Mouse (Mus musculus): Measurements from ENCODE around the gene Cd82. TPM values are rescaled to one million over a fixed set of nuclear protein-coding genes. Genes with fewer than 3 reads are reported as not detected.

Gene Cd82
- total and polyA plus RNA-seq, 3 experiments, result 177 to 294 (median 215) TPM

DNA sequence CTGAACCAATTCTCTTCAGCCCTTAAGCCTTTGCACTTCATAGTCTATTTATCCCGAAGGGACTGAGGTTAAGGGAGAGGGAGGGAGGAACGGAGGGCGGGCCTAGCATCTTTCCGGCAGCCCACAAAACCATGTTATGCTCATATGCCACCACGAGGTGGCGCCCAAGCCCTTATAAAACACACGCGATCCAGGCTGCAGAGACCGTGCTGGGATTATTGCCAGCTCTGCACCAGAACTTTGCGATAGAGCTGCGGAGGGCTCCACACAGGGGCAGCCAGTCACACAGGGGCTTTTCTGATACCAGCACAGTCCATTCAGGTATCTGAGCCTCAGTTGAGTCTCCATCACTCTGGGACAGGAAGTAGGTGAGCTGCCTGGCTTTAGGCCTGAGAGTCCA is 12.1 kb upstream of the Cd82 start (continued):
- TF ChIP-seq MYC (IDR thresholded peaks at IDR 0.05; ENCODE audit: low read depth, low read length), result no peak
- TF ChIP-seq POLR2A (IDR thresholded peaks at IDR 0.05; ENCODE audit: low read depth, low read length), result no peak
- no peak for TF ChIP-seq CHD2 (IDR thresholded peaks at IDR 0.05; ENCODE audit: low read length)
- no peak for TF ChIP-seq SIN3A (IDR thresholded peaks at IDR 0.05; ENCODE audit: low read length)
- no peak; the same call in 1 of the 2 replicates for TF ChIP-seq IRF4 (IDR thresholded peaks at IDR 0.05; ENCODE audit: low read depth, low read length)
- no peak for TF ChIP-seq MXI1 (IDR thresholded peaks at IDR 0.05; ENCODE audit: low read depth, low read length)
- TF ChIP-seq RAD21 (IDR thresholded peaks at IDR 0.05; ENCODE audit: low read depth, low read length), result peak; percentile 91
- no peak for TF ChIP-seq TCF12 (IDR thresholded peaks at IDR 0.05; ENCODE audit: low read depth, low read length)
- peak; percentile 87 for TF ChIP-seq SMC3 (IDR thresholded peaks at IDR 0.05; ENCODE audit: low read depth, low read length)
- no peak for TF ChIP-seq PAX5 (IDR thresholded peaks at IDR 0.05; ENCODE audit: low read length)
- no peak for TF ChIP-seq JUND (conservative IDR thresholded peaks at IDR 0.05; ENCODE audit: low read depth, low read length)
- TF ChIP-seq ELF1 (IDR thresholded peaks at IDR 0.05; ENCODE audit: low read depth, low read length), result 0 out of 2 replicates have a peak, but pooled peaks have one; percentile 30
- no peak for TF ChIP-seq EP300 (IDR thresholded peaks at IDR 0.05; ENCODE audit: low read length)
- no peak for TF ChIP-seq TBP (conservative IDR thresholded peaks at IDR 0.05; ENCODE audit: low read depth, low read length)
- no peak for TF ChIP-seq CHD1 (IDR thresholded peaks at IDR 0.05; ENCODE audit: low read depth, low read length)

DNA sequence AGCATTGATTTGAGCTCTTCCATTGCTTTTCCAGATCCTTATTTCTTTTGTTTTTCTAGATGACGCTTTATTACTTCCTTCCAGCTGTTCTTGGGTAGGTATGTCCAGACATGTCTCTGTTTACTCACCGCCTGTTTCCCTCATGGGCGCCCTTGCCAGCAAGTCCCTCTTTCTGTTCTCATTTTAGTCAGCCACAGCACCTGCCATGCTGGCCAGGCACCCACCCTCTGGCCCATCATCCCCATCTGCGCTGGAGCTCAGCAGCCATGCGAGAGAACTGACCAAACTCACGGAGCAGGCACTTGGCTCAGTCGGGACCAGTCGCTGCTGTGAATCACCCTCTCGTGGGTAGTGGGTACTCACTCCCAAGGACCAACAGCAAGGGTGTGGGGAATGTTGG is 11.0 kb upstream of the Cd82 start:
- Histone ChIP-seq H3K27ac (ENCODE audit: insufficient read depth, low read depth) (no peak overlapping the region), H3K4me3 (replicated peaks in 1 of 3; ENCODE audit: low read depth in 2 of 3, low read length in 2 of 3, poor library complexity in 1 of 3) (no peak overlapping the region), H3K36me3 (replicated peaks in 1 of 2; ENCODE audit: control insufficient read depth in 1 of 2, insufficient read depth in 1 of 2, low read length in 1 of 2) (no peaks in the 10 kb centered on the region), H3K9ac (ENCODE audit: insufficient read depth, low read depth) (no peak overlapping the region), H3K4me2 (ENCODE audit: insufficient read depth, low read depth, poor library complexity, severe bottlenecking) (no peak overlapping the region), H3K27me3 (replicated peaks) (peaks cover 32% of the 10 kb centered on the region), H3K79me2 (replicated peaks; ENCODE audit: control insufficient read depth, extremely low read depth, insufficient read depth, poor library complexity, severe bottlenecking) (no peaks in the 10 kb centered on the region), H3K4me1 (ENCODE audit: control insufficient read depth in 1 of 2, insufficient read depth in 2 of 2) (peaks cover 12 to 40% of the 10 kb centered on the region in 2 experiments), H3K9me3 (replicated peaks; ENCODE audit: low read length) (peaks cover 22% of the 10 kb centered on the region)
- dilution Hi-C loops (cut with MboI; ENCODE audit: extremely low pct_ligation_motif_present, extremely low pct_unique_long_range_greater_than_20kb, low sequenced_read_pairs) (no loop called here), in situ Hi-C loops (cut with MboI; ENCODE audit: low pct_ligation_motif_present, low pct_unique_long_range_greater_than_20kb, low sequenced_read_pairs) (loop anchor here (10.0 kb wide), 1 partner anchor 331 kb away; no protein-coding TSS in a partner anchor)
- DNase-seq (ENCODE audit: extremely low read depth), result no peak
- TF ChIP-seq IRF4 (IDR thresholded peaks at IDR 0.05; ENCODE audit: low read depth, low read length), result peak; percentile 73
- peak; percentile 48 for TF ChIP-seq BHLHE40 (IDR thresholded peaks at IDR 0.05; ENCODE audit: low read depth, low read length)
- peak; percentile 94 for TF ChIP-seq TCF12 (IDR thresholded peaks at IDR 0.05; ENCODE audit: low read depth, low read length)
- no peak for TF ChIP-seq MXI1 (IDR thresholded peaks at IDR 0.05; ENCODE audit: low read depth, low read length)
- TF ChIP-seq NELFE (IDR thresholded peaks at IDR 0.05; ENCODE audit: low read depth, low read length), result no peak
- TF ChIP-seq RCOR1 (conservative IDR thresholded peaks at IDR 0.05; ENCODE audit: low read depth, low read length), result no peak
- no peak for TF ChIP-seq ZMIZ1 (IDR thresholded peaks at IDR 0.05; ENCODE audit: low read depth, low read length)
- TF ChIP-seq EP300 (IDR thresholded peaks at IDR 0.05; ENCODE audit: low read length), result peak; percentile 69; the same call in 1 of the 2 replicates
